Mouse (Mus musculus) lung, postnatal 0 days (tissue): ENCODE results near the gene Ufc1.
A peak's percentile ranks its signal among the peaks of the same experiment; 100 is the strongest.

Experiments used
- CTCF ChIP-seq: IDR thresholded peaks from 2 replicates; pipeline ENCODE4 v1.5.1; 2016; ENCODE audit warnings: antibody characterized with exemption, mild to moderate bottlenecking
- EP300 ChIP-seq: IDR thresholded peaks from 2 replicates; pipeline ENCODE4 v1.6.1; 2016; ENCODE audit warnings: antibody characterized with exemption, mild to moderate bottlenecking, control low read depth

- TF ChIP-seq CTCF: peak; percentile 91
- TF ChIP-seq EP300: peak; percentile 77
These were observed 47.9 kb downstream of the Ufc1 start for GRCm38 (mm10) chr1:171246709-171247452.
